Mouse (Mus musculus) midbrain, embryonic 15.5 days (tissue): ENCODE results near the gene Atl1. TPM values are rescaled to one million over a fixed set of nuclear protein-coding genes. Genes with fewer than 3 reads are reported as not detected.

Source experiments
- ATAC-seq: fragments of 200-750 bp; cut with Nextera tagmentation; replicated peaks from 2 replicates; pipeline ENCODE4 v1.8.0; 2017; ENCODE audit warnings: moderate TSS enrichment
- H3K27ac ChIP-seq: fragments of 300-500 bp; sonication (generic); 2 replicates; pipeline ENCODE4 v1.5.1; 2015; ENCODE audit warnings: mild to moderate bottlenecking, inconsistent platforms
- H3K27me3 ChIP-seq: fragments of 300-500 bp; sonication (generic); replicated peaks from 2 replicates; pipeline ENCODE4 v1.6.1; 2015; ENCODE audit warnings: inconsistent platforms
- H3K36me3 ChIP-seq: fragments of 300-500 bp; sonication (generic); replicated peaks from 2 replicates; pipeline ENCODE4 v1.6.1; 2015; ENCODE audit warnings: inconsistent platforms
- H3K4me1 ChIP-seq: fragments of 300-500 bp; sonication (generic); 2 replicates; pipeline ENCODE4 v1.6.1; 2015; ENCODE audit warnings: inconsistent platforms
- H3K4me2 ChIP-seq: fragments of 300-500 bp; sonication (generic); 2 replicates; pipeline ENCODE4 v1.6.1; 2015; ENCODE audit warnings: inconsistent platforms, mild to moderate bottlenecking, moderate library complexity
- H3K4me3 ChIP-seq: fragments of 300-500 bp; sonication (generic); 2 replicates; pipeline ENCODE4 v1.5.1; 2015; ENCODE audit warnings: mild to moderate bottlenecking, inconsistent platforms
- H3K9ac ChIP-seq: fragments of 300-500 bp; sonication (generic); 2 replicates; pipeline ENCODE4 v1.6.1; 2015; ENCODE audit warnings: mild to moderate bottlenecking, inconsistent platforms
- H3K9me3 ChIP-seq: fragments of 300-500 bp; sonication (generic); 2 replicates; pipeline ENCODE4 v1.6.1; 2016; ENCODE audit warnings: inconsistent platforms
- WGBS: fragments of 180-500 bp; shearing (Covaris S2); methylation state at CpG from one replicate; pipeline ENCODE4 v1.1.7; 2015; ENCODE audit warnings: mixed read lengths; 5-methylcytosine and 5-hydroxymethylcytosine counted together
- polyA plus RNA-seq: library from polyadenylated mRNA; unstranded; fragments of >200 nt; fragmentation: Nextera tagmentation; extraction: Ambion mirVana; gene quantifications from 2 replicates; pipeline ENCODE4 v1.2.1, GENCODE M21; 2015

Gene Atl1
- polyA plus RNA-seq, 1 experiment from 2014 or later = 167 TPM

DNA sequence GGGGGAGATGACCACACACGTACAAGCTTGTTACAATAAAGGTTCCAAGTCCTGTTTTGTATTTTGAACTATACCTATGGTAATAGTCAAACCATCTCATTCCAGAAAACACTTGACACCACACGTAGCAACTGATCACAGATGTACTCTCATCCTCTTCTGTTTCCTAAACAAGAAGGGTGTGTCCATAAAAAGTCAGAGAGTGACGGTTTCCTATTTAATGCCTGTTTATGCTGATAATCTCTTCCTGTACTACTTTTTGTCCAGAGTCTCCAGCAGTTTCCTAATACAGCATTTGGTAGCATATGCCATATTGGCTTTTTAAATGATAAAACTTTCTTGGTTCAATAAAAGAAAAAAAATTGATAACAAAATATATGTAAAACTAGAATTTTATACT lies 73.2 kb downstream of the Atl1 start:
- Histone ChIP-seq H3K27ac (no peak overlapping the region), H3K36me3 (peaks cover 33% of the 10 kb centered on the region), H3K9me3 (no peaks in the 10 kb centered on the region), H3K27me3 (no peaks in the 10 kb centered on the region), H3K4me3 (no peak overlapping the region), H3K4me2 (no peak overlapping the region), H3K9ac (no peak overlapping the region), H3K4me1 (no peaks in the 10 kb centered on the region)
- no peak for ATAC-seq
- WGBS = 85% methylated on average over 3 of the region's 3 CpGs

GRCm38 (mm10) chr12:69966071-69966470 lies 73.7 kb downstream of the Atl1 start:
- peaks cover 30% of the 10 kb centered on the region for H3K36me3 ChIP-seq
- H3K4me3 ChIP-seq = no peak overlapping the region
- 91% methylated on average over 5 of the region's 5 CpGs for WGBS
- H3K9ac ChIP-seq = no peak overlapping the region
- H3K4me1 ChIP-seq = no peaks in the 10 kb centered on the region
- H3K27ac ChIP-seq = no peak overlapping the region
- H3K4me2 ChIP-seq = no peak overlapping the region
- H3K27me3 ChIP-seq = no peaks in the 10 kb centered on the region
- H3K9me3 ChIP-seq = no peaks in the 10 kb centered on the region
- ATAC-seq = no peak

DNA sequence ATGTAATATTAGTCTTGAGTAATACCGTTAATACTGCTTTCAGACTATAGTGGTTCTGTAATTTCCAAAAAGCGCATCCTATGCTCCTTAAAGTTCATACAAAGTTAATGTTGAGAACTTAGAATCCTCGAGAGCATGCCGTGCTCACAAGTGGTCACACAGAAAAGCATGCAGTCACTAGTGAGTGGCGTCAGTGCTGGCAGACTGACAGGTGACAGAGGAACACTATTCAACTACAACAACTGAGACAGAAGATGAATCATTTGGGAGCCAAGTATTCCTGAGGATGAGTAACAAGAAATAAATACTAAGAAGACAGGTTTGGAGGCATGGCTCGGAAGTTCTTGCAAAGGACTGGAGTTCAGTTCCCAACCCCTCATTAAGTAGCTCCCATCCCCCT lies 74.7 kb downstream of the Atl1 start:
- no peaks in the 10 kb centered on the region for H3K9me3 ChIP-seq
- ATAC-seq = no peak
- peaks cover 23% of the 10 kb centered on the region for H3K36me3 ChIP-seq
- no peak overlapping the region for H3K4me3 ChIP-seq
- WGBS = 91% methylated on average over 6 of the region's 6 CpGs
- no peaks in the 10 kb centered on the region for H3K27me3 ChIP-seq
- H3K27ac ChIP-seq = no peak overlapping the region
- H3K4me1 ChIP-seq = no peaks in the 10 kb centered on the region
- no peak overlapping the region for H3K9ac ChIP-seq
- no peak overlapping the region for H3K4me2 ChIP-seq

DNA sequence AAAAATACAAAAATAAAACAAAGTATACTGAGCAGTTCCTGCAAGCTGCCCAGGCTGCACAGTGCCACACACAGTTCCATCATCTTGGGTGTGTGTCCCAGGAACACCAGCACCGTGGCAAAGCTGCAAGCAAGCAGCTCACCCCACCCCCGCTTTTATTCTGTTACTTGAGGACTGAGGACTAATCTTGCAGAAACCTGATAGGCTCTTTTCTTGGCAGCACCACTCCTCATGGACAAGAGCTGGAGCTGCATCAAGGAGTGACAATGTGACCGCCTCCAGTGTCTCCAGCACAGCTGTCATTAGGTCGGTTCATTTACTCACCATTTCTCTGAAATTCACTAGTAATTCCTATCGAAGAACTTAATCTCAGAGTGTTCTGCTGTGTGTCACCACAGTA lies 75.7 kb downstream of the Atl1 start:
- no peaks in the 10 kb centered on the region for H3K9me3 ChIP-seq
- no peak overlapping the region for H3K9ac ChIP-seq
- 71% methylated on average over 5 of the region's 5 CpGs for WGBS
- peaks cover 17% of the 10 kb centered on the region for H3K36me3 ChIP-seq
- no peaks in the 10 kb centered on the region for H3K4me1 ChIP-seq
- no peaks in the 10 kb centered on the region for H3K27me3 ChIP-seq
- H3K4me3 ChIP-seq = no peak overlapping the region
- ATAC-seq = no peak
- no peak overlapping the region for H3K4me2 ChIP-seq
- H3K27ac ChIP-seq = no peak overlapping the region

- H3K9ac ChIP-seq = no peak overlapping the region
- no peaks in the 10 kb centered on the region for H3K27me3 ChIP-seq
- no peak overlapping the region for H3K27ac ChIP-seq
- no peak for ATAC-seq
- no peaks in the 10 kb centered on the region for H3K9me3 ChIP-seq
- no peak overlapping the region for H3K4me2 ChIP-seq
- H3K36me3 ChIP-seq = peaks cover 6% of the 10 kb centered on the region; the same call in 1 of the 2 replicates
- peaks cover 3% of the 10 kb centered on the region; the same call in 1 of the 2 replicates for H3K4me1 ChIP-seq
- H3K4me3 ChIP-seq = no peak overlapping the region
Measured at GRCm38 (mm10) chr12:69973666-69974065, 81.3 kb downstream of the Atl1 start.

- no peak overlapping the region for H3K4me2 ChIP-seq
- no peak for ATAC-seq
- H3K4me3 ChIP-seq = no peak overlapping the region
- no peak overlapping the region for H3K27ac ChIP-seq
- no peaks in the 10 kb centered on the region for H3K9me3 ChIP-seq
- no peak overlapping the region for H3K9ac ChIP-seq
- 0 out of 2 replicates have a peak, but pooled peaks cover 3% of the 10 kb centered on the region for H3K36me3 ChIP-seq
- no peaks in the 10 kb centered on the region for H3K27me3 ChIP-seq
- 89% methylated on average over 6 of the region's 6 CpGs for WGBS
- H3K4me1 ChIP-seq = peaks cover 3% of the 10 kb centered on the region; the same call in 1 of the 2 replicates
Measured at GRCm38 (mm10) chr12:69976688-69977087, 84.3 kb downstream of the Atl1 start.

DNA sequence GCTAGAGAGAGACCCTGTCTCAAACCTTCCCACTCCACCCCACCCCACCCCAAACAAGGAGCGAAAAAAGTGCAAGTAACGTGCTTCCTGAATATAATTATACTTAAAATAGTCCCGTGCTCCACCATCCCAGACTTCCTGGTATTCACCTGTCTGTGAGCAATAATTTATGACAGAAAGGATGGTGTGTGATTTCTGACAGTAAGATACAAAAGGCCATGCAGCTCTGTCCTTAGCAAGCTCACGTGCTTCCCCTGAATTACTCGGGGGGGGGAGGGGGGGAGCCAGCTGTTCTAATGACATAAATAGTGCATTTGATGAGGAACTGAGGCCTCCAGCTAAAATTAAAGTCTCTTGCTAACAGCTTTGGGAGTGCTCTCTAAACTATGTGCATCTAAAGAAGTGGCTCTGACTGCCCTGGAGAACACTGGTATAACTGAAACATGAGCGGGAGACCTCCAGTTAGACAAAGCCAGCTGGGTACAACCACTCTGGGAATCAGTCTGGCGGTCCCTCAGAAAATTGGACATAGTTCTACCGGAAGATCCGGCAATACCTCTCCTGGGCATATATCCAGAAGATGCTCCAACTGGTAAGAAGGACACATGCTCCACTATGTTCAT lies 85.1 kb downstream of the Atl1 start:
- Histone ChIP-seq H3K9me3 (no peaks in the 10 kb centered on the region), H3K9ac (no peak overlapping the region), H3K4me3 (no peak overlapping the region), H3K27me3 (no peaks in the 10 kb centered on the region), H3K4me1 (peaks cover 3% of the 10 kb centered on the region; the same call in 1 of the 2 replicates), H3K36me3 (no peaks in the 10 kb centered on the region), H3K4me2 (no peak overlapping the region), H3K27ac (no peak overlapping the region)
- WGBS = 73% methylated on average over 9 of the region's 9 CpGs
- ATAC-seq = no peak

DNA sequence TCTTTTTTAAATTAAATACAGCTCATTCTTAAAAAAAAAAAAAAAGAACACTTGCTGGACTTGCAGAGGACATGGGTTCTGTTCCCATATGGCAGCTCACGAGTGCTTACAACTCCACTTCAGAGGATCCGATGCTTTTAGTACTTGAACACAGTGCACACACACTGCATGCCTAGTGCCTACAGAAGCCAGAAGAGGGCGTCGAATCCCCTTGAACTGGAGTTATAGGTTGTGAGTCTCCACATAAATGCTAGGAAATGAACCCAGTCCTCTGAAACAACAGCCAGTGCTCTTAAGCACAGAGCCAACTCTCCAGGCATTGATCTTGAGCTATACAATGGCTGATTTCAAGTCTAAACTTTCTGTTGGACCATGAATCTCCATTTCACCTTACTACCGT lies 90.5 kb downstream of the Atl1 start:
- Histone ChIP-seq H3K9me3 (no peaks in the 10 kb centered on the region), H3K4me3 (no peak overlapping the region), H3K9ac (no peak overlapping the region), H3K27ac (no peak overlapping the region), H3K4me2 (no peak overlapping the region), H3K4me1 (peaks cover 15% of the 10 kb centered on the region), H3K36me3 (peaks cover 4% of the 10 kb centered on the region; the same call in 1 of the 2 replicates), H3K27me3 (no peaks in the 10 kb centered on the region)
- no peak for ATAC-seq
- WGBS = 72% methylated on average over 5 of the region's 5 CpGs

DNA sequence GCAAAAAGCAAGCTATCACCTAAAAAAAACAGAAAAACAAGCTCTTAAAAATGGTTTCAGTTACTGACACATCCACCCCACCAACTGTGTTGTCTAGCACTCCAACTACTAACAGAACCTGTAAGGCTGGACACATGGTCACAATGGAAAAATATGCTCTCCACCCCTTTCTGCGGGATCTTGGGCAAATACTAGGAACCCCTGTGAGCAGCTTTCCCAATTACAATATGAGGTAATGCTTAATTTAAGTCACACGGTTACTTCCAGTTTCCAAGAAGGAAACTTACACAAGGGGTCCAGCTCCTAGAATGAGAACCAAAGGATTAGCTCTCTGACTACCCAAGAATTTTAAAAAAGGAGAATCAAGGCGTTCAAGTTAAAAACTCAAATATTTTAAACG lies 93.1 kb downstream of the Atl1 start:
- Histone ChIP-seq H3K4me2 (peak overlapping the region; percentile 74), H3K27ac (no peak overlapping the region), H3K36me3 (peaks cover 4% of the 10 kb centered on the region; the same call in 1 of the 2 replicates), H3K4me1 (peaks cover 16% of the 10 kb centered on the region), H3K27me3 (no peaks in the 10 kb centered on the region), H3K9me3 (no peaks in the 10 kb centered on the region), H3K9ac (peak overlapping the region; percentile 22; the same call in 1 of the 2 replicates), H3K4me3 (peak overlapping the region; percentile 84)
- no peak for ATAC-seq
- 31% methylated on average over 4 of the region's 4 CpGs for WGBS

DNA sequence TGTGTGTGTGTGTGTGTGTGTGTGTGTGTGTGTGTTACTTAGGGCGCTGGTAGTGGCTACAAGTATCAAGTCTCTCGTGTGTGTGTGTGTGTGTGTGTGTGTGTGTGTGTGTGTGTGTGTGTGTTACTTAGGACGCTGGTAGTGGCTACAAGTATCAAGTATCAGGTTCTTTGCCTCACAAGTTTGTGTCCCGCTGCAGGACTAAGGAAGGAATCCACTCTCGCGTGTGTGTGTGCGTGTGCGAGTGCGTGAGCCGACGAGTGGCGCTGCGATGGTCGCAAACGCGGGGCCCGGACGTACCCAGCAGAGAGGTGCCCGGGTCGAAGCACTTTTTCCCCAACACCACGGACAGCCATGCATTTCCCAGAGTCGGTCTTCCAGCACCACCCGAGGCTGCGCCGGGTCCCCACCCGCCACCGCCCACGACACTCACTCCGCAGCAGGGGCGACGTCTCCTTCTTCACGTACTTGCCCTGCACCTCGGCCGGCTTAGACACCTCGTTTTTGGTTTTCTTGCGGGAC lies 93.9 kb downstream of the Atl1 start:
- Histone ChIP-seq H3K27me3 (no peaks in the 10 kb centered on the region), H3K36me3 (peaks cover 4% of the 10 kb centered on the region; the same call in 1 of the 2 replicates), H3K27ac (peak overlapping the region; percentile 84), H3K4me2 (peak overlapping the region; percentile 74), H3K9me3 (no peaks in the 10 kb centered on the region), H3K9ac (peak overlapping the region; percentile 81), H3K4me1 (peaks cover 16% of the 10 kb centered on the region), H3K4me3 (peak overlapping the region; percentile 84)
- WGBS = under 1% methylated on average over 34 of the region's 36 CpGs
- peak; percentile 79 for ATAC-seq

DNA sequence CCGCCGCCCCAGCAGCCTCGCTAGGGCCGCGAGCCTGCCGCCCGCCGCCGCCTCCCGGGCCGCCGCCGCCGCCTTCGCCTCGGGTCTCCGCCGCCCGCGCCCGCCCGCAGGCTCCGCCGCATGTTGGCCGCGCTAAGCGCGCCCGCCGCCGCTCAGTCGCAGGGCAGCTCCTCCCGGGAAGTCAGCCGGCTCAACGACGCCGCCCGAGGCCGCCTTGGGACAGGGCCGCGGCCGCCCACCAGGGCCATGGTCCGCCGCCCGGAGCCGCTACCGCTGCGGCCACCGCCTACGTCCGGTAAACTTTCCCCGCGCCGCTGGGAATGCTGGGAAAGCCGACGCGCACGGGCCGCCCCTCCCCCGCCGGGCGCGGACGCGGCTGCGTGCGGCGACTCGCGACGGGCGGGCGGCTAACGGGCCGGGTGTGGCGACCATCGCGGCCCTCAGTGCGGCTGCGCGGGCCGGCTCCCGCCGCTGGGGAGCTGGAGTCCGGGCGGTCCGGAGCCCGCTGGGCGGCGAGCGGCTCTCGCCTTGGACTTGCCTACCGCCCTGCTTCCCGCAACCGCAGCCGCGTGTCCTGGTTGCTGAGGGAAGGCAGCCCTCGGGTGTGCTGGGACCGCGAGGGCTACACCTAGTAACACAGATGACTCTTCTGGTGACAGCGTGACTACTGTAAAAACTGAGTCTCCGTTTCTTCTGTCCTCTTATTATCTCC lies 94.5 kb downstream of the Atl1 start, which contains the start of gene Sav1:
Sav1 (minus strand) TSS at position 217 of the 712 bp plus-strand sequence.
- under 1% methylated on average over 100 of the region's 102 CpGs for WGBS
- H3K27me3 ChIP-seq = no peaks in the 10 kb centered on the region
- peaks cover 16% of the 10 kb centered on the region for H3K4me1 ChIP-seq
- peak within 1 kb of the TSS; percentile 81 for H3K9ac ChIP-seq
- H3K36me3 ChIP-seq = peaks cover 4% of the 10 kb centered on the region; the same call in 1 of the 2 replicates
- peak within 1 kb of the TSS; percentile 84 for H3K27ac ChIP-seq
- ATAC-seq = peak; percentile 94
- no peaks in the 10 kb centered on the region for H3K9me3 ChIP-seq
- peak within 1 kb of the TSS; percentile 84 for H3K4me3 ChIP-seq
- peak within 1 kb of the TSS; percentile 74 for H3K4me2 ChIP-seq

DNA sequence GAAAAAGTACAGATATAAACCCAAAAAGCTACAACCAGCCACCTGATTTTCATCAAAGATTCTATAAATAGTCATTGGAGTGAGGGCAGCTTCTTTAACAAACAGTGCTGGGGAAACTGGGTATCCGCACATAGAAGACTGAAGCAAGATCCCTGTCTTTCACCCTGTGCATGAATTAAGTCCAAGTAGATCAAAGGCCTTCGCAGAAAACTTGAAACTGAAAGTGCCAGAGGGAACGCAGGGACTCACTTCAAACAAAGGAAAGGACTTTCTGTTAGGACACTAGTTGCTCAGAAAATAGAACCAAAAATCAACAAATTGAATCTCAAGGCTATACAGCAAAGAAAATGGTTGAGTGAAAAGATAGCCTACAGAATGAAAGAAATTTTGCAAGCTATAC lies 103.0 kb downstream of the Atl1 start:
- WGBS = 70% methylated on average over 3 of the region's 3 CpGs
- Histone ChIP-seq H3K4me2 (no peak overlapping the region), H3K27me3 (no peaks in the 10 kb centered on the region), H3K36me3 (no peaks in the 10 kb centered on the region), H3K27ac (no peak overlapping the region), H3K9ac (no peak overlapping the region), H3K4me1 (no peaks in the 10 kb centered on the region), H3K4me3 (no peak overlapping the region), H3K9me3 (no peaks in the 10 kb centered on the region)
- ATAC-seq = no peak
